Mouse (Mus musculus): ENCODE measurements around the gene Qrich2.

- TF ChIP-seq MAFK (IDR thresholded peaks at IDR 0.05; ENCODE audit: insufficient read depth, low read depth, low read length) (no peak), CHD2 (IDR thresholded peaks at IDR 0.05; ENCODE audit: low read depth, low read length) (no peak)
Observed at GRCm38 (mm10) chr11:116504516-116504915, 38.5 kb upstream of the Qrich2 start.
